Mouse (Mus musculus): ENCODE measurements around the gene Cpm. TPM values are rescaled to one million over a fixed set of nuclear protein-coding genes. Genes with fewer than 3 reads are reported as not detected.

The Cpm gene
- polyA plus RNA-seq, 1 experiment from 2014 or later, result 3.1 TPM

- no peak overlapping the region for H3K9ac ChIP-seq
- 95% methylated on average over 8 of the region's 8 CpGs for WGBS
- H3K4me3 ChIP-seq, result no peak overlapping the region
- H3K36me3 ChIP-seq, result no peaks in the 10 kb centered on the region
- no peak overlapping the region for H3K4me2 ChIP-seq
- ATAC-seq (ENCODE audit: low FRiP score), result no peak
- H3K27me3 ChIP-seq, result 0 out of 2 replicates have a peak, but pooled peaks cover 4% of the 10 kb centered on the region
- H3K27ac ChIP-seq, result no peak overlapping the region
- no peaks in the 10 kb centered on the region for H3K9me3 ChIP-seq
- no peaks in the 10 kb centered on the region; the same call in 1 of the 2 replicates for H3K4me1 ChIP-seq (replicated peaks)
Measured at GRCm38 (mm10) chr10:117639221-117639599, 9.9 kb downstream of the Cpm start.

- WGBS, result 64% methylated on average over 21 of the region's 21 CpGs
- Histone ChIP-seq H3K9me3 (no peaks in the 10 kb centered on the region), H3K4me3 (no peak overlapping the region), H3K4me1 (replicated peaks) (no peaks in the 10 kb centered on the region; the same call in 1 of the 2 replicates), H3K4me2 (no peak overlapping the region), H3K9ac (no peak overlapping the region), H3K27ac (no peak overlapping the region), H3K27me3 (0 out of 2 replicates have a peak, but pooled peaks cover 2% of the 10 kb centered on the region), H3K36me3 (no peaks in the 10 kb centered on the region)
- no peak for ATAC-seq (ENCODE audit: low FRiP score)
Measured at GRCm38 (mm10) chr10:117639899-117640594, 10.7 kb downstream of the Cpm start.

DNA sequence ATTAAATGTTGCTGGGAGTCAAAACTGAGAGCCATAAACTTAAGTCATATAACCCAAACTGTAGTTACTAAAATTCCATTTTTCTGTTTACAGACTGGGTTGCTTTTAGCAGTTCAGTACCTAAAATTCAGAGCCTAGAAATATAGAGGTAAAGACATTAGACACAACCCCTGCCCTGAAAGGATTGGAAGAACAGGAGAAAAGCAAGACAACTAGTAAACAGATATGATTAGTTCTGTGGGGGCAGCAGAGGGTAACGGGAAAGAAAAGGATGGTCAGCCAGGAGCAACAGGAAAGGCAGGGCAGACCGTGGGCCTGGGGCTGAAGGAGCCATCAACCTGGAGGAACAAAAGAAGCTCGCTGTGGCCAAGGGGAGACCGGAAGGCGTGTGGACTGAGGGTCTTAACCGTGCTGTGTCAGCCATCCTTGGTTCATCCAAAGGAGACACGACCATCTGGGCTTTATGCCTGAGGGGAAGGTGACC, 11.3 kb downstream of the Cpm start:
- H3K9me3 ChIP-seq, result no peaks in the 10 kb centered on the region
- H3K4me1 ChIP-seq (replicated peaks), result no peaks in the 10 kb centered on the region; the same call in 1 of the 2 replicates
- WGBS, result 80% methylated on average over 7 of the region's 7 CpGs
- no peaks in the 10 kb centered on the region for H3K36me3 ChIP-seq
- no peak overlapping the region for H3K4me3 ChIP-seq
- ATAC-seq (ENCODE audit: low FRiP score), result no peak
- no peak overlapping the region for H3K27ac ChIP-seq
- H3K9ac ChIP-seq, result no peak overlapping the region
- no peak overlapping the region for H3K4me2 ChIP-seq
- 0 out of 2 replicates have a peak, but pooled peaks cover 2% of the 10 kb centered on the region for H3K27me3 ChIP-seq

GRCm38 (mm10) chr10:117641400-117642200, 12.3 kb downstream of the Cpm start:
- Histone ChIP-seq H3K4me3 (no peak overlapping the region), H3K4me2 (no peak overlapping the region), H3K9ac (no peak overlapping the region), H3K36me3 (no peaks in the 10 kb centered on the region), H3K27me3 (0 out of 2 replicates have a peak, but pooled peaks cover 2% of the 10 kb centered on the region), H3K4me1 (replicated peaks) (peaks cover 1% of the 10 kb centered on the region), H3K27ac (no peak overlapping the region), H3K9me3 (no peaks in the 10 kb centered on the region)
- WGBS, result 59% methylated on average over 20 of the region's 20 CpGs
- no peak for ATAC-seq (ENCODE audit: low FRiP score)

GRCm38 (mm10) chr10:117642201-117642450, 12.8 kb downstream of the Cpm start:
- 0 out of 2 replicates have a peak, but pooled peaks cover 2% of the 10 kb centered on the region for H3K27me3 ChIP-seq
- no peak overlapping the region for H3K4me3 ChIP-seq
- H3K36me3 ChIP-seq, result no peaks in the 10 kb centered on the region
- H3K27ac ChIP-seq, result no peak overlapping the region
- peaks cover 7% of the 10 kb centered on the region for H3K4me1 ChIP-seq (replicated peaks)
- WGBS, result 85% methylated on average over 9 of the region's 9 CpGs
- no peak overlapping the region for H3K4me2 ChIP-seq
- ATAC-seq (ENCODE audit: low FRiP score), result no peak
- no peaks in the 10 kb centered on the region for H3K9me3 ChIP-seq
- H3K9ac ChIP-seq, result no peak overlapping the region

GRCm38 (mm10) chr10:117642491-117643262, 13.4 kb downstream of the Cpm start:
- no peak for ATAC-seq (ENCODE audit: low FRiP score)
- Histone ChIP-seq H3K27me3 (0 out of 2 replicates have a peak, but pooled peaks cover 2% of the 10 kb centered on the region), H3K9ac (no peak overlapping the region), H3K4me1 (replicated peaks) (peaks cover 12% of the 10 kb centered on the region), H3K4me2 (no peak overlapping the region), H3K36me3 (no peaks in the 10 kb centered on the region), H3K4me3 (no peak overlapping the region), H3K27ac (no peak overlapping the region), H3K9me3 (no peaks in the 10 kb centered on the region)
- WGBS, result 95% methylated on average over 15 of the region's 15 CpGs

GRCm38 (mm10) chr10:117643302-117643701, 14.0 kb downstream of the Cpm start:
- 84% methylated on average over 6 of the region's 6 CpGs for WGBS
- H3K9ac ChIP-seq, result no peak overlapping the region
- H3K27me3 ChIP-seq, result 0 out of 2 replicates have a peak, but pooled peaks cover 2% of the 10 kb centered on the region
- peaks cover 14% of the 10 kb centered on the region for H3K4me1 ChIP-seq (replicated peaks)
- H3K36me3 ChIP-seq, result no peaks in the 10 kb centered on the region
- no peaks in the 10 kb centered on the region for H3K9me3 ChIP-seq
- no peak overlapping the region for H3K4me2 ChIP-seq
- H3K27ac ChIP-seq, result no peak overlapping the region
- no peak for ATAC-seq (ENCODE audit: low FRiP score)
- H3K4me3 ChIP-seq, result no peak overlapping the region

- Histone ChIP-seq H3K9ac (no peak overlapping the region), H3K36me3 (no peaks in the 10 kb centered on the region), H3K4me3 (no peak overlapping the region), H3K4me1 (replicated peaks) (peaks cover 14% of the 10 kb centered on the region), H3K9me3 (no peaks in the 10 kb centered on the region), H3K27me3 (0 out of 2 replicates have a peak, but pooled peaks cover 2% of the 10 kb centered on the region), H3K27ac (no peak overlapping the region), H3K4me2 (no peak overlapping the region)
- ATAC-seq (ENCODE audit: low FRiP score), result no peak
- 87% methylated on average over 12 of the region's 12 CpGs for WGBS
Measured at GRCm38 (mm10) chr10:117643711-117644428, 14.6 kb downstream of the Cpm start.

GRCm38 (mm10) chr10:117644429-117644748, 15.1 kb downstream of the Cpm start:
- no peaks in the 10 kb centered on the region for H3K36me3 ChIP-seq
- H3K4me2 ChIP-seq, result no peak overlapping the region
- H3K27me3 ChIP-seq, result 0 out of 2 replicates have a peak, but pooled peaks cover 2% of the 10 kb centered on the region
- H3K9me3 ChIP-seq, result no peaks in the 10 kb centered on the region
- H3K4me1 ChIP-seq (replicated peaks), result peaks cover 14% of the 10 kb centered on the region
- 89% methylated on average over 8 of the region's 8 CpGs for whole genome bisulfite sequencing
- no peak overlapping the region for H3K27ac ChIP-seq
- no peak overlapping the region for H3K9ac ChIP-seq
- no peak for ATAC-seq (ENCODE audit: low FRiP score)
- no peak overlapping the region for H3K4me3 ChIP-seq

DNA sequence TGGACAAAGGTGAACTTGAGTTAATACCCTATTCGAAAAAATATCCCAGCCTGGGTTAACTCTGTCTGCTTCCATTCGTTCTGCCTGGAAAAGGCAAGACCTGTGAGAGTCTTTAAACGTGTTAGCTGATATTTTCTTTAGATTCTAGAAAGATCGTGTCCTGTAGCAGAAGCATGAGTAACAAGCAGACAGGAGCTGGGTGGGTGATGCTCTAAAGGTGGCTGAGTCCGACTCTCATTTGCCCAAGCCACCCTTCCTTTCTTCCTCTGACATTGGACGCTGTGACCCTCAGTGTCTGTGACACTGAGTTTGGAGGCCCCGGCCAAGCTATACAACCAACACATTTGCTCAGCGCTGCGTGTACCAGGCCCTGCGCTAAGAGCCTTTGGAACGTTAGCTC, 15.5 kb downstream of the Cpm start:
- peaks cover 14% of the 10 kb centered on the region for H3K4me1 ChIP-seq (replicated peaks)
- H3K27ac ChIP-seq, result no peak overlapping the region
- no peaks in the 10 kb centered on the region for H3K36me3 ChIP-seq
- no peaks in the 10 kb centered on the region for H3K9me3 ChIP-seq
- H3K9ac ChIP-seq, result no peak overlapping the region
- ATAC-seq (ENCODE audit: low FRiP score), result no peak
- no peak overlapping the region for H3K4me3 ChIP-seq
- WGBS, result 88% methylated on average over 11 of the region's 11 CpGs
- no peak overlapping the region for H3K4me2 ChIP-seq
- 0 out of 2 replicates have a peak, but pooled peaks cover 2% of the 10 kb centered on the region for H3K27me3 ChIP-seq

GRCm38 (mm10) chr10:117645487-117645964, 16.2 kb downstream of the Cpm start:
- no peak for ATAC-seq (ENCODE audit: low FRiP score)
- no peak overlapping the region for H3K4me3 ChIP-seq
- H3K9ac ChIP-seq, result no peak overlapping the region
- H3K36me3 ChIP-seq, result no peaks in the 10 kb centered on the region
- 61% methylated on average over 7 of the region's 7 CpGs for WGBS
- no peaks in the 10 kb centered on the region for H3K9me3 ChIP-seq
- no peak overlapping the region for H3K27ac ChIP-seq
- peaks cover 4% of the 10 kb centered on the region; the same call in 1 of the 2 replicates for H3K27me3 ChIP-seq
- no peak overlapping the region for H3K4me2 ChIP-seq
- peaks cover 14% of the 10 kb centered on the region for H3K4me1 ChIP-seq (replicated peaks)
